14 mouse cellular contexts compared by ENCODE assay signal in genomic region chr6:122952401-122952800, GRCm38 (mm10). TPM values are rescaled to one million over a fixed set of nuclear protein-coding genes. Genes with fewer than 3 reads are reported as not detected.
DNase-seq lines count a peak whose midpoint lies in the region; ATAC-seq and TF ChIP-seq lines count a peak whose summit lies in the region.
"Had no signal": no experiment of that assay in that cellular context is flagged by ENCODE, and none has a peak within 500 bp of the region (broad histone marks: within the 10 kb centered on the region; RNA-seq: fewer than 3 reads in every experiment).

Gene Clec4a3, plus strand, starts transcription at chr6:122952515.

- DNase-seq in kidney, adult 2 months, result peak; percentile 17
- DNase-seq in kidney, postnatal 4 days, result no peak
- peak; percentile 31 for DNase-seq in brain, adult 2 months (ENCODE audit: low read depth, low spot score)
- DNase-seq in monocyte, adult 2 months (ENCODE audit: low read depth in 1 of 2, low spot score in 2 of 2), result peak; percentile 53 to 64
- no peak for DNase-seq in hindbrain, embryonic 10.5 days (ENCODE audit: low spot score)
- no peak for DNase-seq in adrenal gland, postnatal 14 days
- DNase-seq: cerebellum, adult 9-11 months; layer of hippocampus, postnatal 36 days; thymus, postnatal 14 days had no signal

- H3K4me1 ChIP-seq in kidney, adult 2 months (ENCODE audit: control insufficient read depth, insufficient read depth, low read length), result no peaks in the 10 kb centered on the region
- no peaks in the 10 kb centered on the region for H3K4me1 ChIP-seq in hindbrain, embryonic 10.5 days (replicated peaks)
- H3K4me1 ChIP-seq in neural tube, embryonic 15.5 days, result no peaks in the 10 kb centered on the region
- H3K4me1 ChIP-seq: heart, embryonic 13.5 days had no signal

- no peaks in the 10 kb centered on the region for H3K27me3 ChIP-seq in kidney, adult 2 months (replicated peaks; ENCODE audit: control insufficient read depth, insufficient read depth, low read length)
- H3K27me3 ChIP-seq in hindbrain, embryonic 10.5 days (ENCODE audit: insufficient read depth, poor library complexity, severe bottlenecking), result no peaks in the 10 kb centered on the region
- no peaks in the 10 kb centered on the region for H3K27me3 ChIP-seq in neural tube, embryonic 15.5 days (replicated peaks)
- H3K27me3 ChIP-seq: heart, embryonic 13.5 days had no signal

- ATAC-seq in hematopoietic stem cell, adult 5-6 weeks (replicated peaks in 1 of 2; ENCODE audit: insufficient read depth in 1 of 2, low FRiP score in 2 of 2, low TSS enrichment in 1 of 2, low read depth in 1 of 2, poor library complexity in 2 of 2, severe bottlenecking in 2 of 2), result peak; percentile 98 to 100
- ATAC-seq in neural tube, embryonic 15.5 days (ENCODE audit: low FRiP score), result no peak
- ATAC-seq: intestine, postnatal 0 days had no signal

- no peak within 1 kb of the TSS for H3K9ac ChIP-seq in neural tube, embryonic 15.5 days (replicated peaks)
- H3K9ac ChIP-seq: heart, embryonic 13.5 days; liver, embryonic 14.5 days had no signal

- H3K4me2 ChIP-seq in neural tube, embryonic 15.5 days, result no peak within 1 kb of the TSS
- H3K4me2 ChIP-seq: heart, embryonic 13.5 days had no signal

- TF ChIP-seq CTCF in kidney, adult 2 months (conservative IDR thresholded peaks at IDR 0.05; ENCODE audit: insufficient read depth, insufficient read length, low read depth, low read length), result no peak

- no peak for TF ChIP-seq POLR2A in kidney, adult 2 months (IDR thresholded peaks at IDR 0.05; ENCODE audit: low read depth, low read length)

- H3K9me3 ChIP-seq in hindbrain, embryonic 10.5 days, result peaks cover 6% of the 10 kb centered on the region; the same call in 1 of the 2 replicates
- no peaks in the 10 kb centered on the region for H3K9me3 ChIP-seq in neural tube, embryonic 15.5 days (replicated peaks)
- H3K9me3 ChIP-seq: heart, embryonic 13.5 days had no signal

- no peak within 1 kb of the TSS for H3K27ac ChIP-seq in kidney, adult 2 months (ENCODE audit: insufficient read depth, low read depth, low read length)
- H3K27ac ChIP-seq in hindbrain, embryonic 10.5 days, result no peak within 1 kb of the TSS
- H3K27ac ChIP-seq in neural tube, embryonic 15.5 days (replicated peaks), result no peak within 1 kb of the TSS
- H3K27ac ChIP-seq: heart, embryonic 13.5 days; liver, embryonic 14.5 days had no signal

- H3K36me3 ChIP-seq in kidney, adult 2 months (ENCODE audit: control insufficient read depth, insufficient read depth, low read length), result no peaks in the 10 kb centered on the region
- H3K36me3 ChIP-seq in hindbrain, embryonic 10.5 days, result no peaks in the 10 kb centered on the region
- no peaks in the 10 kb centered on the region for H3K36me3 ChIP-seq in neural tube, embryonic 15.5 days
- H3K36me3 ChIP-seq: heart, embryonic 13.5 days had no signal

- no peak within 1 kb of the TSS for H3K4me3 ChIP-seq in kidney, adult 2 months (ENCODE audit: insufficient read depth, low read depth, low read length)
- H3K4me3 ChIP-seq in hindbrain, embryonic 10.5 days, result no peak within 1 kb of the TSS
- H3K4me3 ChIP-seq in neural tube, embryonic 15.5 days (replicated peaks), result no peak within 1 kb of the TSS
- H3K4me3 ChIP-seq: heart, embryonic 13.5 days had no signal

- WGBS in kidney, adult 2 months, result 80% methylated on average over 8 of the region's 8 CpGs
- 85% methylated on average over 8 of the region's 8 CpGs for WGBS in hindbrain, embryonic 10.5 days
- 79% methylated on average over 8 of the region's 8 CpGs for WGBS in neural tube, embryonic 15.5 days

RNA-seq across cellular contexts. Expression of gene Clec4a3, which starts in this region (rescaled TPM):
- 0.33 and 0.84 TPM in 2 replicates for polyA plus RNA-seq in kidney, adult 2 months (2012; rRNA removed)
- total RNA-seq in hematopoietic stem cell, adult 5-6 weeks (2017), result 3.7 and 6.4 TPM in 2 replicates
- 0.44 and 0.55 TPM in 2 replicates for polyA plus RNA-seq in hindbrain, embryonic 10.5 days (2016; fragmentation: Nextera tagmentation; extraction: Ambion mirVana)
- 0.95 and 2.6 TPM in 2 replicates for polyA plus RNA-seq in neural tube, embryonic 15.5 days (2015; fragmentation: Nextera tagmentation; extraction: Ambion mirVana)
- total RNA-seq in adrenal gland, postnatal 14 days (2021), result 2.9 and 3.9 TPM in 2 replicates

Comparison
In these comparisons a context has a peak if more than half of its experiments do, and no peak if none do; other contexts are left out.
1. Peak in DNase-seq in kidney, adult 2 months; RNA of the gene not detected or under 1 TPM.
2. DNase-seq: peak in brain, adult 2 months (single experiment) and monocyte, adult 2 months (2 of 2); none in kidney, postnatal 4 days (0 of 2), hindbrain, embryonic 10.5 days (single experiment) and adrenal gland, postnatal 14 days (single experiment).